Mouse (Mus musculus): ENCODE measurements at regions not wholly inside any gene's neighbourhood (a gene's known extent, or its start where the extent isn't known, plus 50 kb on each side); places are given as distances from the start of the nearest gene placed in this dataset.
A peak's percentile ranks its signal among the peaks of the same experiment; 100 is the strongest.

DNA sequence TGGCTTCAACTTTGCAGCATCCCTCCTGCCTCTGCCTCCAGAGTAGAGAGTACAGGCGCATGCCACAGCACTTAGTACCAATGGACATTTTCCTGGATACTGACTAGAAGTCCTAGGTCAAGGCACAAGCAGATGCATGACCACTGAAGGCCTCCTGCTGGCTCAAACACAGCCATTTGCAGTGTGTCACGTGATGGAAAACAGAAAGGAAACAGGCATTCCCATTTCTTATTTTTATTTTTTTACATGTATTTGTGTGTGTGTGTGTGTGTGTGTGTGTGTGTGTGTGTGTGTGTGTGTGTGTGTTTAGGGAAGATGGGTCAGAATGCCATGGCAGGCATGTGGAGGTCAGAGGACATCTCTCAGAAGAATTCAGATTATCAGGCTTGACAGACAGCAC, 65.6 kb downstream of the Thap12 start:
- DNase-seq (ENCODE audit: low spot score in 2 of 2), result no peak

DNA sequence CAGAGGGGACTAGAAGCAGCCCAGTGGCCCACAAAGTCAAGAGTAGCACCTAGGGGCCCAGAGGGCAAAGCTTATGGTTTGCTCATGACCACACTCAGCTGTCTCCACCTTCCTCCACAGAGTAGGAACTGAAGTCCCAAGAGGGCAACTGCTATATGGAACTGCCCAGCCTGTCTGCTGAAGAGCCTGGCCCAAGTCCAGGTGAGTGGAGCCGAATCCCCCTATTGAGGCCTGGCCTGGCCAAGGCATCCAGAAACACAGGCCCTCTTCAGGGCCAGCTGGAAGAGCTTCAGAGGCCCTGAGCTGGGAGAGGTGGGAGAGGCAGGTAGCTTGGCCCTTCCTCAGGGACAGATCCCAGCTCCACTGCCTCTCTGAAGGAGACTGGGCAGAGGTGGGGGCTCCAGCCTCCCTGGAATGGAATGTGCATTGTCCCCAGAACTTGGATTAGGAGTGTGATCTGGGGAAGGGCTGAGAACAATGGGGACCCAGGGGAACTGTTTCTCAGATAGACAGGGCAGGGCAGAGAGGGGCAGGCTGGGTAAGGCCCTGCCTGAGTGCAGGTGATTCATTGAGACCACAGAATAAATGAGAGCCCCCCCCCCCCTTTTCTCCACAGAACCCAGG, 65.7 kb upstream of the Wnt11 start:
- no peak for DNase-seq (ENCODE audit: low spot score in 2 of 2)

DNA sequence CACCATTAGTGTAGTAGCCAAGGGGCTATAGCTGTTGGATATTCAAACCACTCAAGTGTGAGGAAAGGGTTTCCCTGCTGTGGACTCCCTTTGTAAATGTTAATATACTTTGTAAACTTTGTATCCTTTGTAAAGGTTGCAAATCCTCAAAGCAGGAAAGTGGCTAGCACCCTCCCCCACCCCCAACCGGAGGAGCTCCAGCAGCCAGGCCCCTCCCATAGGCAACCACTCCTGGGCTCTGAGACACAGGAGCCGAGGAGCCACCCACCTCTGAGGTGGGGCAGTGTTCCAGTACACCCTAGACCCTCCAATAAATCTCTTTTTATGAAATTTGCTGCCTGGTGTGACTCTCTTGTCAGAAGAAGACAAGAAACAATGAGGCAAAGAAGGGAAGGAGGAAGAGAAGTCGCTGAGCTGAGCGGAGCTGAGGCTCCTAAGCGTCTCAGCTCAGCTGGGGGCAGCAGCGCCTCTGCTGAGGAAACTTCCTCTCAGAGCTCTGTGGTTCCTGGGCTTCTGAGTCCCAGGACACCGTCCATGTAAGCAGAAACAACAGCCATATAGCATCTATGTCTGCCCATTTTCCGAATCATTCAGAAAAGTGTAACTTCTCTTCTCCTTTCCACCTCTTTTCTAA, 64.5 kb upstream of the Wnt11 start:
- DNase-seq (ENCODE audit: low spot score in 2 of 2), result no peak

DNA sequence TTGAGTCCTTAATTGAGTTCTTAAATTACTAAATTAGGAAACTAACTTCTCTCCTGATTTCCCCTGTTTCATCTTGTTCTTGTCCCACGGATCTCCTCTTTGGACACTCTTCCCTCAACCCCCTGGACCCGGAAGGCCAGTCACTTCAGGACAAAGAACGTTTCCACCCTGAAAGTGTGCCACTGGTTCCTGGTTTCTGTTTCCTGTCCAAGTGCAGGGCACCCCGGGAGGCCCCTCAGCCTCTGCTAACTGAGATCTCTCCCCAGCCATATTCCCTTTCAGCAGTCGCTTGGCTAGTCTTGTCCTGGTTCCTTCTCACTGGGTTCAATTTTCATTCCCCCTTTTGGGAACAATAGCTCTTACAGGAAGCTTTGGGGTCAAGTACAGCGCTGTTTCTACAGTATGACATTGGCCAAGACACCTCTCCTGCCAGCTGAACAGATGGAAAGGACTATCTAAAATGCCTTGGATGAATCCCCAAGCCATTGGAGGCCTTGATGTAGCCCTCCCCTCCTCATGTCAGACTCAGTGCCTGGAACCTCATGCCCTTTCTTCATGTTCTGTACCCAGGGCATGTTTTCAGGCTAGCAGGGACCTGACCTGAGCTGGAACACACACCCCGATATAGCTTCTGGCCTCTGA, 63.7 kb upstream of the Wnt11 start:
- DNase-seq (ENCODE audit: low spot score in 2 of 2), result no peak

DNA sequence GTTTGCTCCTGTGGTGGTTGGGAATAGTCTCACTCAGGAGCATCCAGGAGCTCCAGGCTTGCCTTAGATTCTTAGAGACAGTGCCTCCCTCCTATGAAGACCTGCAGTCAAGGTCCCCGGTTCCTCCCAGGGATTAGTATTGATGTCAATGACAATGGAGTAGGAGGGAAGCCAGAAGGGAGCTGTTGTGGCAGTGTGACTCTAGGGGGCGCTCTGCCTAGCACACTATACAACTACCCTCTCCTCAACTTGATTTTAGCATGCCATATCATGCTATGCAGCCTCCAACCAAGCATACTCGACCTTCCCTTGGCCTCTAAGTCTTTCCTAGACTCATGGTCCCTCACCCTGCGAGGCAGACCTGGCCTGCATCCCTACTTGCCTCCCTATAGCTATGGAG, 60.3 kb upstream of the Wnt11 start:
- DNase-seq (ENCODE audit: low spot score in 2 of 2), result no peak

DNA sequence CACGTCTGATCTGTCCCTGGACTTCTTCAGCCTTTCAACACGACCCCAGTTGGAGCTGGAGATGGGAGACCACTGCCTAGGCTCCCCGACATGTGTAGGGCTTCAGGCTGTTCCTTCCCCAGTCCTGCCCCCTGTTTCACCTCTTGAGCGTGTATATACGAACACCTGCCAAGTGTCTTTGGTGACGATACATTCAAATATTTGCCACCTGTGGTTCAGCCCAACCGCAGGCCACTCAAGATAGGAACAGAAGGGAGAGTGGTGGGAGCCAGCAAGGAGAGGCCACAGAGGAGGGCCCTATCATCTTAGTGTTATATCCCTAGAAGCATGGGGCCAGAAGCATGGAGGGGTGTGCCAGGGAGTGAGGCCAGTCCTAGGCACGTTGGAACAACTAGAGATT, 59.9 kb upstream of the Wnt11 start:
- no peak for DNase-seq (ENCODE audit: low spot score in 2 of 2)

DNA sequence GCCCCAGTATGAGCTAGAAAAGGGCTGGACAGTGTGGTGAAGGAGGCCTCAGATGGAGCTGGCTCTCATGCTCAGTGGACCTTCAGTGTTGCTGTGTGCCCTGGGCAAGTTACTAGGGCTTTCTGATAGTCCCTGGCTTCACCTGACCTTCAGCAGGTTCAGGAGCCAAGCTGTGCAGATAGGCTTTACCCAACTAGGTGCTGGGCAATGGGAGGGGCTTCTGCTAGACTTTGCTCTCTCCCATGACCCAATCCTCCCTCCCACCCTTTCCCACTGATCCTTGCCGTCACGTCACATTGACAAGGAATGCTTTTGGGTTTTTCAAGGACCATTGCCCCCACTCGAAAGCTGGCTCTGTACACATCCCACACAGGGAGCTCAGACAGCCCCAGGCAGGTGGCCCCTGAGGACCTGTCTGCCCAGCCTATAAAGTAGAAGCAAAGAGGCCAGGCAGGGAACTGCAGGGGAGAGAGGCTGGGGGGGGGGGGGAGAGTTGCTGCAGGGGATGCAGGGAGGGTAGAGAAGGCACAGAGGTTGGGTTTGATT, 57.5 kb upstream of the Wnt11 start:
- DNase-seq (ENCODE audit: low spot score in 2 of 2), result no peak

DNA sequence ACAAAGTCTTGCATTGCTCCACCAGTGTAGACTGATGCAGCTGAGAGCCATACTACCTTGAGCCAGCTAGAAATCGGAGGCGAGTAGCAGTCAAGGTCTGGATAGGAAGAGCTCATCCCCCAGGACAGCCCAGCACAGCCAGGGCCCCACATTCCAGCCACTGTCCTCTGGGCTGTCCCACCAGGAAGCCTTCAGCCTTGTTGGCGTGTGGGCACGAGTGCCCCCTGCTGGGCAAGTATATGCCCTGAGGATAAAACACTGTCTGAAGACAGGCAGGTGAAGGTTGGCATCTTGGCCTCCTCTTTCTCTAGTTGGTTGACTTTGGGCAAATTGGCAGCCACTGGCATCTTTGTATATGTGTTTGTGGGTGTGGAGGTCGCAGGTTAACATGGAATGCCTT, 56.0 kb upstream of the Wnt11 start:
- peak; percentile 46 to 55 for DNase-seq (ENCODE audit: low spot score in 2 of 2)

DNA sequence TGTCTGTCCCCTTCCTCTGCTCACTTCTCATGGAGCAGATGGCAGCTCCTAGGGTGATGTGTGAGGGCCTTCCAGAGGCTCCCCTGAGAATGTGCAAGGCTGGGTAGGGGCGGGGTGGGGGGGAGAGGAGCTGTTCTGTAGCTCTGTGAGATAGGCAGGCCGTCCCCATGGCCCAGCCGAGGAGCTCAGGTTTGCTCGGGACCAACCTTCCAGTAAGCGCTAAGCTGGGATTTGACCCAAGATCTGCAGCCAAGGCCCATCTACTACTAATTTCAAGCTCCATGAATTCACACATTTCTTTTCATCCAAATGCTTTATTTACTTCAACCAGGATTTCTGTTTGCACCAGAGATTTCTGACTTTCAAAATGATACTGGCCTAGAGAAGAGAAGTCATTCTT, 51.4 kb upstream of the Wnt11 start:
- DNase-seq (ENCODE audit: low spot score in 2 of 2), result no peak

DNA sequence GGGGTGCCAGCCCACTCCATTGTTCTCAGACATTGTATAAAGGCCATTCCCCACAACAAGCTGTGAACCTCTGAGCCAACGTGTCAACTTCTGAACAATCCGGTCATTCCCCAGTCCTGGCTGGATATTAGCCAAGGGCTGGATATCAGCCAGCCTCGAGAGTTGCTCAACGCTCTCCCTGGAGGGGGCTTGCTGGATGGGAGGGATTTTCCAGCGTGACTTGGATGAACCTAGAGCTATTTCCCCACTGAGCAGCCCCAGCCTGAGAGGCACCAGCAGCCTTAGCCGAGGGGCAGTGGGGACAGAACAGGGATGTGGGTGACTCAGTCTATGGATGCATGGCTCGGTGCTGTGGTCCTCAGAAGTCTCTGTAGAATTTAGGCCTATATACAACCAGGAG, 51.0 kb upstream of the Wnt11 start:
- DNase-seq (ENCODE audit: low spot score in 2 of 2), result peak; percentile 28 to 71

DNA sequence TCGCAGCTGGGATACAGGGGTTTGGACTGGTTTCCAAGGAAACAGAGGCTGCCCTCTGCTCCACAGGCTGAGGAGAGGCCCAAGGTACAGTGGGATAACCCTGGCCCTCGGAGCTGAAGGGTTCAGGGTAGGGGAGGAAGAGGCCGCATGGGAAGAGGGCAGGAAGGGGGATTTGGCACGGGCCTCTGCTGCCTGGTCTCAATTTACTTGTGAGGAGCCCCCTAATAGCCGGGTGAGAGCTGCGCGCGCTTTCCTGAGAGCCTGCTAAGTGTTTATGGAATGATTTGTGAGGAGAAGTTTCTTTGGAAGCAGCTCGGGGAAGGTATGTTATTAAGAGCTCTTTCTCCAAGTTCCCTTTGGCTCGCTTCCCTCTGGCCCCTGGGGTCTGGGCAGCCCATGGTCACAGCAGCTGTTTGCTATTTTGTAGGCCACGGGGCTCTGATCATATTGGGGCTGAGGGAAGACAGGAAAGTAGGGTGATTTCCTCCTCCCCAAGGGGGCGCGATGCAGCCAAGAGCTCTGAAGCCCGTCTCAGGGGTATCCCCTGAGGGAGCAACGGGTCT, 50.5 kb upstream of the Wnt11 start:
- no peak for DNase-seq (ENCODE audit: low spot score in 2 of 2)

All from urinary bladder, adult 18-20 months (tissue).